Mouse (Mus musculus): ENCODE results near the gene Pappa.

The Pappa gene

DNA sequence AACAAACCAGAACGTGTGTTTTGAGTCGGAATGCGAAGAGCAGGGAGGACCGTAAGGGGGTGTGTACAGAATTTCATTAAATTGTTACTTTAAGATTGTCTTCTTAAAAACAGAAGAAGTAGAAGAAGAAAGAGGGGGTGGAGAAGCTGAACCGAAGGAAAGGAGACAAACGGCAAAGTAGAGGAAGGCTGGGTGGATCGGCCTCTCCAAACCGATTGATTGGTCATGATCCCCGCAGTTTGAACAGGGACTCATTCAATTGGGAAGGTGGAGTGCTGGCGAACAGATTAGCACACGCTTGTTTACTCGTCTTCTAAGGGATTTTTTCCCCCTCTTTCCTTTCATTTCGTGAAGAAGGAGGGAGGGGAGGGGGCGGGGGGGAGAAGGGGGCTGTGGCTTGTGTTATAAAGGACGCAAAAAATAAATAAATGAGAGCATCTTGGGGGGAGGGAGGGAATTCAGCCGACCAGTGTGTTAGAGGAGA, at the start of gene Pappa:
Pappa (plus strand) TSS at position 434 of the 484 bp plus-strand sequence.
- DNase-seq (ENCODE audit: low spot score) = no peak

DNA sequence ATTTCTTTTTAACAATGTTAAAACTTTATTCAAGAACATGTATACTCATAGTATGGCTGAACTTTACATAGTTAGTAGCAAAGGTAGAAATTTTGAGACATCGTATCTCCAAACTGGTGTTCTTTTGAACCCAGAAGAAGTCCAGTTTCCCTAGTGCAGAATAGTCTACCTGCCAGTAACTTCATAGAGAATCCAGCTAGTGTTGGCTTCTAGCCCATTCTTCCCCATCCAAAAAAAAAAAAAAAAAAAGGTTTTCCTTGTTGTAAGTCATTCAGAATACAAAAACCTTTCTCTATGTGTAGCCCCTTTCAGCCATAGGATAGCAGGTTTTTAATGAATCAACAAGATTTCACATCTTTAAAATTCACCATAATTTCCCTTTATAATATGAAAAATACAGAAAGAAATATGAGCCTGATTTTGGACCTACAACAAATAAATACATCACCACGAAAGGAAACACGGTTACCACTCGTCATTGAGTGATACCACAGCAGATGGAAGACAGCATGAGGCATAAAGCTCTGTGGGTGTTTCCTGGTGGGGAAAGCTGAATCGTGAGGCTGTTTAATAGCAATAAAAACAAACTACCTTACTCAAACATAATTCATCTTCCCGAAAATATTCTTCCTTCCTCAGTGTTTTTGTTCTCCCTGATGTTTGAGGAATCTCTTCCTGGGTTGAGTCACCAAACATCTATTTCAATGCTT, 45.9 kb upstream of the Pappa start:
- no peak for DNase-seq (ENCODE audit: low spot score)

DNA sequence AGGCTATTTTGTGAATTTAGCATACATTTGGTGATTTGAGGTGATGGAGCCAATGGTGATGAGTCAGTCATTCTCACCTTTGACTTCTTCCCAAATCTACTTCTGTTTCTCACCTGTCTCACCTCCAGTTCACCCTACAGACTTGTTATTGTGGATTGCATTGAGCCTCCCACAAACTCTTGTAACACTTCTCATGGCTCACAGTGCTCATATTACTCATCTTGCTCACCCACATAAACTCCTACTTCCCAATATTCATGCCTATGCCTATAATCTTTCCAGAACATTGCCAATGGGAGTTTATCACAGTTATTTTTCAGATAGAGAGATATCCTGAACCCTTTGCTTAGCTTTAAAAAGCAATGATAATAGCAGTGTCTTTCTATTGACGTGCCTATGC, 37.1 kb upstream of the Pappa start:
- no peak for DNase-seq (ENCODE audit: low spot score)

DNA sequence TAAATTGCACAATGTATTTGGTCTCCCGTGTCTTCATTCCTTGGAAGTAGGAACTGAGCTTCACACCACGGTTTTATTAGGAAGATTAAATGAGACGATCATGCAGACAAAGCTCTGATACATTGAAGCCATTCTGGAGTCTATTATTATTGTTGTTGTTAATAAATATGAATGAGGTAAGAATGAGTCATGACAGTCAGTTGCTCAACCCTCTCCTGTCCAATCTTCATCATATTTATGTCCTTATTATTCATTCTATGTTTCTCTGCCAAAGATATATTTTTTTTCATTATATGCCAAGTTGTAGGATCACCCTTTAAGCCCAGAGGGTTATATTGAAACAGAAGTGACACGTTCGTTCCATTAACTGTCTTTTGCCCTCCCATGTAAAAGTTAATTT, 36.4 kb upstream of the Pappa start:
- no peak for DNase-seq (ENCODE audit: low spot score)

DNA sequence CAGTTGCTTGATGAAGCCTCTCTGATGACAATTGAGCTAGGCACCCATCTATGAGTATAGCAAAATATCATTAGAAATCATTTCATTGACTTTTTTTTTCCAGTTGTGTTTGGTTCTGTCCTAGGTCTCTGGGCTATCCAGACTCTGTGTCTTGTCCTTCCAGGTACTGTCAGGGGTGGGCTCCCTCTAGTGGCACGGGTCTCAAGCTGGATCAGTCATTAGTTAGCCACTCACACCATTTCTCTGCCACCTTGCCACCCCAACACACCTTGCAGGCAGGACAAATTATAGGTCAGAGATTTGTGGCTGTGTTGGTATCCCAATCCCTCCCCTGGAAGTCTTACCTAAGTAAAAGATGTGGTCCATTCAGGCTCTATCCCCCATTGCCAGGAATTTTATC, 31.8 kb upstream of the Pappa start:
- peak; percentile 56 for DNase-seq (ENCODE audit: low spot score)

DNA sequence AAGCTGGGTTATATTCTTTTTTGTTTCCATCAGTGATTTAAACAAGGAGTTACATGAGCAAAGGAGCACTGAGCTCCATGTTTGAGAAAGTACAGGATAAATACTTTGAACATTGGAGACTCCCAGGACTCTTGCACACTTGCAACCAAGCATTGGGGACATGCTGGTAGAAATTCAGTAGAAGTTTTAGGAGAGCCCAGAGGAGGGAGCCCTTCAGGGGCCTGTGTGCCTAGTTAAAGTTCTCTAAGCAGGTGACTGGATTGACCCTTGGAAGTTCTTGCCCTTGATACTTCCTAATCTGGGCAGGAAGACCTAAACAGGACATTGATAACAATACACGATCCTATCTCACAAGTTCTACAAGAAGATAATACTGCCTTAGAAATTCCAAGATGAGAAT, 3.6 kb upstream of the Pappa start:
- DNase-seq (ENCODE audit: low spot score) = no peak

DNA sequence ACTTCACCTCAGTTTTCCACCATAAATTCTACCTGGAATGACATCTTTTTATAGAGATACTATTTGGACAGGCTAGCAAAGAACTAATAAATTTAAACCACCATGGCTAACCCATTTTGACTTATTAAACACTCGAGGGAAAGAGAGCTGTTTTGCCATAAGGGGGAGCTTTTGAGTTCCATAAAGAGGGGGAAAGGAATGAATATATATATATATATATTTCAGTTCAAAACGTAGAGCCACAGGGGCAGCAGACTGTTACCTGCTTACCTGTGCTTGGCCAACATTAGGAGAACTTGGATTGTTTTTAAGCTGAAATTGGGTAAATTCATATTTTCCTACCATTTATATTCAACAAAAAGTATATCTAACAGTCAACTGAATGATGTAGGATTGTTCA, 1.1 kb upstream of the Pappa start:
- no peak for DNase-seq (ENCODE audit: low spot score)

DNA sequence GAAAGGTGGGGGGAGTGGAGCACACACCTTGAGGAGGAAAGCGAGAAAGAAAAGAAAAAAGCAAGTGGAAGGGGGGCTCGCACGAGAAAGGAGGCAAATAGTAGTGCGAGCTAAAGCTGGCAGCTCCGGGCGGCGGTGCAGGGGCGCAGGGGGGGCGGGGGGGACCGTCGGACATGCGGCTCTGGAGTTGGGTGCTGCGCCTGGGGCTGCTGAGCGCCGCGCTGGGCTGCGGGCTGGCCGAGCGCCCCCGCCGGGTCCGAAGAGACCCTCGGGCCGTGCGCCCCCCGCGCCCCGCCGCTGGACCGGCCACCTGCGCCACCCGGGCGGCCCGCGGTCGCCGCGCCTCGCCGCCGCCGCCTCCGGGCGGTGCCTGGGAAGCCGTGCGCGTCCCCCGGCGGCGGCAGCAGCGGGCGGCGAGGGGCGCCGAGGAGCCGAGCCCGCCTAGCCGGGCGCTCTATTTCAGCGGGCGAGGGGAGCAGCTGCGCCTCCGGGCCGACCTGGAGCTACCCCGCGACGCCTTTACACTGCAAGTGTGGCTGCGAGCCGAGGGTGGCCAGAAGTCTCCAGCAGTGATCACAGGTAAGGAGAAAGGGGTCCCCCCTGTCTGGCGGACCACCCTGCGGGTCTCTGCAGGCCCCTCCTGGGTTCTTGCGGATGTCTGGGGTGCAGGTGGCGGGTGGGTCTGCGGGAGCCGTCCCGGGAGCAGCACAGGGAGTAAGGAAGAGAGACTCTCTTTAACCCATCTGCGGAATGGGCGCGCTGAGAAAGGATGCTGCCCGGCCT, 586 bp downstream of the Pappa start:
- peak; percentile 60 for DNase-seq (ENCODE audit: low spot score)

DNA sequence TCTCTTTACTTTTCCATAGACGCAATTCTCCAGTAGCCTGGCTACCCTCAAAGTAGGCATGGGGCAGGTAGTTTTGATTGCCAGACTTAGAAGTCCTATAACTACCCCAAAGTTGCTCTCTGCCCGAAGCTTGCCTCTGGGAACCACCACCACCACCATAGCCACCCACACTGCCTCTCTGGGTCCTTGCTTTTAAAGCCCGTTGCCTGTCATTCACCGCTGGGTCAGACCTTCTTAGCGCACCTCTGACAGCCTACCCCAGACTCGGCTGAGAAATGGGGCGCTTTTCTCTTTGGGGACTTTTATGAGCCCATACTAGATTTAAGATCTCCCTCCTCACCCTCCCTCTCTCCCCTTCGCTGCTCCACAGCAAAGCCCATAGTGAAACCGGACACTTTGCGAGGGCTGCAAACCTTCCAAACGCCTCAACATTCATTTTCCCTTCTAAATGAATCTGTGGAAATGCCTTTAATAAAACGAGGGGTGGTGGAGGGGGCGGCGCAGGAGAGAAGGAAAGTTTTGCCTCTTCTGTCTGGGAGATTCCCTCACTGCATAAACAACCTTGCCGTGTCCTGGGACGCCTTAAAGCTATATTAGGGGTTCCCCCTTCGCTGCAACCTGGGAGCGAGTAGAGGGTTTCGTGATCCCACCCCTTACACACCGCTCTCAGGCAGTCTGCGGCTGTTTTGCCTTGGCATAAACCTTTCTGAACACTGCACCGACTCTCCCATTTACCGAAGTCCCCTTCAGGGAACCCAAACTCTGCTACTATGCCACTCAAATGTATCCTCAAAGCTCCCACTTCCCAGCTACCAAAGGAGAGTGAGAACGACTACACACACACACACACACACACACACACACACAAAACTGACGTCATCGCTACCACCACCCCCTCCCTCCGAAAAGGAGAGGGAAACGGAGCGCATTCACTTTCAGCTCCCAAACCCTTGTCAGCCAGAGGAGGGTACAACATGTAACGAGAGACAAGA, 1.7 kb downstream of the Pappa start:
- DNase-seq (ENCODE audit: low spot score) = peak; percentile 75

DNA sequence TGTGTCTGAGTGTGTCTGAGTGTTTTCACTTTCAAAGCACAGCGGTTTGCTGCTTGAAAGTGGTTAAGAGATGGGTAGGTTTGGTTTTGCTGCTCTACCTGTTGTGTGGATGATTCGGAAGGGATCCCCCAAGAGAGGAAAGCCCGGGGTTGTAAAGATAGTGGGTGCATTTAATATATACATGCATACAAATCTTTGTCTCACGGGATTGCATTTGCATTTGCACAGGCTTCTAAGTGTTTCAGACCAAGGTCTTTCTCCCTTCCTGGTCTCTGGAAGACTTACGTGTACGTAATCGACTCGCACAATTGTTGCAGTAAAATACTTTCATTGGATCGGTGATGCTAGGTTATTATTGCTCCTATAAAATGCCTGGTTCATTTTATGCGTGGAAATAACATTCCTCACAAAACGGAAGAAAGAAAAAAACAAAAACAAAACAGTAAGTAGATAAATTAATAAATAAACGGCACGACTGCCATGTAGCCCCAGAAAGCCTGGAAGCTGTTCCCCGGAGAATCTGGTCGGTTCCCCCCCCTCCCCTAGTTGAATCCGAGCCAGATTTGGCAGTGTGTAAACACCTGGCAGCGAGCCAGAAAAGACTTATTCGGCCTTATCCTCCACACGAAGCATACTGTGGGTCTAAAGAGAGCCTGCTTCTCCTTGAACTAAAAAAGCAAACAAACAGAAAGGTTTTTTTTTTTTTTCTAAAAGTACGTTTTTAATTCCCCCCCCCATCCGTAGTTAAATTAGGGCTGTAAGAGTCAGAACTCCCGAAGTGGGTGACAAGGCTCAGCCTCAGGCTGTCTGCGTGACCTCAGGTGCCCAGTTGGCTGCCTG, 2.7 kb downstream of the Pappa start:
- peak; percentile 87 for DNase-seq (ENCODE audit: low spot score)

DNA sequence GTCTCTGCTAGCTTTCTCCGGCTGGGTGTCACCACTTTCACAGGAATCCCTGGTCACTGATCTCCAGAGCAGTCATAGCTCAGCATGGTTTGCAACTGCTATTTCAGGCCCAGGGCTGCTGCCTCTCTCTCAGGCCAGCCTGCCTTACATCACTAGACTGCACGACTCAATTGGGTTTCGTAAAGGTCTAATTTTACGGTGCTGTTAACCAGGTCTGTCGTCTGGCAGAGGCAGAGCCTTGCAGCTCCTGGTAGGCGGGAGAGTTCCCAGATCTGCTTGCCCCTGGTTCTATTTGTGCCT, 3.3 kb downstream of the Pappa start:
- DNase-seq (ENCODE audit: low spot score) = peak; percentile 54

DNA sequence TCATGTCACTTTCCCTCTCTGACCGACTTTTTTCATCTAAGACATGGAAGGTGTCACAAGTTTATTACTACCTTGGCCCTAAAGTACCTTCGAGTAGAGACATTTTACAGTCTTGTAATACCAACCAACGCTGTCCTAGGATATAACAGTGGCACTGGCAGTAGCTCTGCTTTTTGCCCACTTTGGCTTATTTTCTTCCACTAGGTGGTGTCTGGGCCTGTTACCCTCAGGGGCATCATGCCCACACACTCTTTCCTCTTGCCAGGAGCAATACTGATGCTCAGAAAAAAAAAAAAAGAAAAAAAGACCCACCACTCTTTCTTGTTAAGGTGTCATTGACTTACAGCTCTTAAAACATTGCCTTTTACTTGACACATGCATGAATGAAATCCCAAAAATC, 8.7 kb downstream of the Pappa start:
- no peak for DNase-seq (ENCODE audit: low spot score)

DNA sequence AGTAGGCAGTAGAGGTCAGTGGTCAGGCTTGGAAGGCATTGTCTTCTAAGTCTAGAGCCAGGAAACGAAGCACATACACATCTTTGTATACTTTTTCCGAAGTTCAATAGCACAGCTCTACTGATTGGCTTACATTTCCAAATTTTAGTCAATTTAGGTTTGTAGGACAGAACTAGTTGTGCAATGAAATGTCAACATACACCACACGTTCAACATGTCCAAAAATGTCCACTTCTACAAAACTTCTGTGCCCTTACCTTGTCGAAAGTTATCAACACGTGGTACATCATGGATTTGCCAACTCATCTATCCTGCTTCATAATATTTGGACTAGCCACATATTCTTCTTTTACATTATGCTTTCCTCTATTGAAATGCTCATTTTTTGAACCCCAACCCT, 10.4 kb downstream of the Pappa start:
- no peak for DNase-seq (ENCODE audit: low spot score)

DNA sequence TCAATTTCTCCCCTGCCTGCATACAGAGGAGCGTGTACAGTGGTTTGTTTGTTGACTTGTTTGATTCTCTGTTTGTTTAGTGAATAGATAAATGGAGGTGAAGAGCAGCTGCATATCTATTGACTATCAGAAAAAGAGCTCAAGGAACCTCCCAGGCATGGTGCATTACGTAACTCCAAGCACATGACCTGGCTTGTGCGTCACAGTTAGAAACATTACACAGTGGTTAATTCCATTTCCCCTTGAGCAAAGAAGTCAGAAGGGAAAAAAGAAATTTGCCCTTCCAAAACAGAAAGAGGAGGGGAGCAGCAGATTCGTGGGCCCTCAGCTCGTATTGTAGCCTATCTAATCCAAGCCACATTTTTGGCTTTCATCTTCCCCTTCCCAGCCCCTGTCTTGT, 11.1 kb downstream of the Pappa start:
- no peak for DNase-seq (ENCODE audit: low spot score)

DNA sequence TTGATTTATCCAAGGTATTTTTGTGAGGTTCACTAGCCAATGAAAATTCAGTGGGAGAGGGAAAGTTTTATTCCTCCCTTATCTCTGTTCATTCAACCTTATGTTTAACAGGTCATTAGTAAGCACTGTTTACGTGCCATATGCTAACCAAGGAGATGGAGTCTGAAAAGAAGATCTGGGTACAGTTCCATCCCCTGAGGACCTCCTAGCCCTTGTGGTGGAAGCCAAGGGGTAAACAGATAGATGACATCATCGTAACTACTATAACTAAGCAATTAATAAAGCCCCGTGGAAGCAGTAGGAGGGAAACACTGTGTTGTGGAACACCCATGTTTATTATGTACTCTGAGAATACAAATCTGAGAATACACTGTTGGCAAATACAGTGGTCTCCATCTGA, 12.6 kb downstream of the Pappa start:
- DNase-seq (ENCODE audit: low spot score) = no peak

DNA sequence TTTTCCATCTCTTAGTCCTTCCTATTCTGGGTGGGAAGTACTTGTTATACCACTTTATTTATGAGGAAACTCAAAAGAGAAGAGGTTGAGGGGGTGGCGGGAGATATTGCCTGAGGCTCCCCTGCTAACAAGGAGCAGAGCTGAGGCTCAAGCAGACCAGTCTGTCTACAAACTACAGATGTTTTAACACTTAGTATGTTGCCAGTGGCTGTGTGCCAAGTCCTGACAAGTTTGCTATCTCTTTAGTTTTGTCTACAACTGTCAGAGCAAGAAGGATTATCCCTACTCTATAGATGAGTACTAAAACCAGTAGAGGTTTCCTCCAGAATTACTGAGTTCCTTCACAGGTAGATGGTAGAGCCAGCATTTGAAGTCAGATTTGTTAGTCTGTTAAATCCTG, 23.0 kb downstream of the Pappa start:
- no peak for DNase-seq (ENCODE audit: low spot score)

DNA sequence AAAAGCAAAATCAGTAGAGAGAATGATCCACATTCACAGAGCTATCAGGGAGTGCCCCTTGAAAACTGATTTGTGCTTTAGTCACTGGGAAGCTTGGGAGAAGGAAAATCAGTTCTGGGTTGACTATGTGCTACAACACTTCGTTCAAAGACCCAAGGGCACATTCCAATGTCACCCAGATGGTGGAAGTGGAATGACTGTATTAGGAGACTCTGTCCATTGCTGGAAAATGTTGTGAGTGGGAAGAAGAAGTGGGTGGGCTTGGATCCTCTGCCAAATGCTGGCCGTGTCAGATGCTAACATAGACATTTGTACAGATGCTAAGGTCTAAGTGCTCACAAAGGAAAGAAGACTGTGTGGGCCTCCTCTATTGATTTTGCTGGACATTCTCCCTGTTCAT, 29.6 kb downstream of the Pappa start:
- no peak for DNase-seq (ENCODE audit: low spot score)

DNA sequence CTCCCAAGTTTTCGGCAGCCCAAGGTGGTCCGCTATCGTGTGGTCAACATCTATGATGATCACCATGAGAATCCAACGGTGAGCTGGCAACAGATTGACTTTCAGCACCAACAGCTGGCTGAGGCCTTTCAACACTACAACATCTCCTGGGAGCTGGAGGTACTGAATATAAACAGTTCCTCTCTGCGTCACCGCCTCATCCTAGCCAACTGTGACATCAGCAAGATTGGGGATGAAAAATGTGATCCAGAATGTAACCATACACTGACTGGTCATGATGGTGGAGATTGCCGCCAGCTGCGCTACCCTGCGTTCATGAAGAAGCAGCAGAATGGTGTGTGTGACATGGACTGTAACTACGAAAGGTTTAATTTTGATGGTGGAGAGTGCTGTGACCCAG, 32.3 kb downstream of the Pappa start:
- DNase-seq (ENCODE audit: low spot score) = no peak

DNA sequence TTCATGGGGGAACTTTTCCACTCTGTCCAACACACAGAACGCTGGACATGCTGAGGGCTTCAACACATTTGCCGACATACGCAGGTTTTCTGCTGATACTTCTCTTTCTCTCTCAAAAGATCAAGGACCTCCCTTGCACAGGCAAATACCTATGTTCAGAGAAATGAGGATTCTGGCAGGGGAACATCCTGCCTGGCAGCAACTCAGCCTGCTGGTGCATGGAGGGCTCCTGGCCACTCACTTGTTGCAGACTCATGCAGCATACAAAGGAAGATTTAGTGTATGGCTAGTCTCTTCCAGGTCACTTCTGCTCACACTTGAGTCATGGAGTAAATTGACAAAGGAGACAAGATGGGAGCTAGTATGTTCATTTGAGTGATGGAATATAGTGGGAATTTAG, 34.7 kb downstream of the Pappa start:
- no peak for DNase-seq (ENCODE audit: low spot score)

DNA sequence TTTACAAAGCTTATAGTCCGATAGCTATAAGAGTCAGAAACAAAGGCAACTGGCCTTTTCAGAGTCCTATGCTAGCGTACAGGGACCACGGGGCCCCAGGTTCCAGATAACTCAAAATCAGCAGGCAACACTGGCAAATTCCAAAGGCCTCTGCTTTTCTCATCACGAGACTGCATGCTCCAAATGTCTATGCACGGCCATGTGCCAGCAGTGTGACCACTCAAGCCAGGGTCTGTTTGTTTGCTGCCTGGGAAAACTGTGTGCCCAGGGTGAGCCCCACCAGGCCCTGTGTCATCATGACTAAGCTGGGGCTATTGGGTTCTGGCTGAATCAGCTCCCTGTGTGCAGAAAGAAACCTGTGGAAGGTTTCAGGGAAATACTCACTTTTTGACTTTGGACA, 35.5 kb downstream of the Pappa start:
- no peak for DNase-seq (ENCODE audit: low spot score)

DNA sequence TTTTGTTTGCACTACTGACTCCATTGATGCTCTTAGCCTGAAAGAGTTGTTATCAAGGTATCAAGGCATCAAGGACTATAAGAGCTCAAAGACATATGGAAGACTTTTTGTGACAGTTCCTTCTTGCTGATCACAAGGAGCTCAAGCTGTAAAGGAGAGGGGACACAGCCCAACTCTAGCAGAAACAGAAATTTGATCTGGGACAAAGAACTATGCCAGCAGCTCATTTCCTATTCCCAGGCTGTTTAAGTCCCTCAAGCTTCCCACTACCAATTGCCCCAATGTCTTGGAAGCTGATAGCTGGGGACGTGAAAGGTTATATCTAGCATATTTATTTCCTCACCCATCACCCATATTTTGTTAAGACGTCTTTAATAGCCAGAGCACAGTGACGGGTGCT, 39.7 kb downstream of the Pappa start:
- no peak for DNase-seq (ENCODE audit: low spot score)
